Mouse (Mus musculus): Measurements from ENCODE around the gene Gm4763. TPM values are rescaled to one million over a fixed set of nuclear protein-coding genes. Genes with fewer than 3 reads are reported as not detected.
"Not testable (repeated sequence)": the region's sequence is repeated elsewhere in the genome, so short reads cannot be mapped to it uniquely, and the experiment has no call there.

Gm4763 gene
- total RNA-seq (2021), result not detected
- not detected in 2 replicates for polyA plus RNA-seq (2012; rRNA removed)
- long read RNA-seq, result 0 reads

DNA sequence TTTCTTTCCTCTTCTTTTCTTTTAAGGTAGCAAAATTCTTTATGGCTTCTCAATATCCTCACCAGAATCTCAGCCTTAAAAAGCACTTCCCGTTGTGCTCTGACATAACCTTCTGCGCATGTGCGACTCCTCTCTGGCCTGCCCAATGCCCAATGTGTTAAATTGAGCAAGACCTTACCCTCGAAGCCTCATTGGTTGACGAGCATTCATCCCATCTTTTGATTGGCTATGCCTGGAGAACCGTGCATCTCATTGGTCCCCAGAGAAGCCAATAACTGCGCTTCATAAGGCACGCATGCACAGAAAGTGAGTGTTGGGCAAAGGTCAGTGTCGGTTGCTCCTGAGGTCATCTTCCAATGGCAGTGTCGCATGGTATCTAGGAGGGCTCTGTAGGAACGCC lies at the start of gene Gm4763:
Gm4763 (minus strand) TSS at position 101 of the 400 bp plus-strand sequence.
- H3K4me3 ChIP-seq; H3K27ac ChIP-seq; intact Hi-C loops (cut with DNase I); H3K27me3 ChIP-seq (ENCODE audit: control insufficient read depth, insufficient read depth, low read length); H3K4me1 ChIP-seq (ENCODE audit: control insufficient read depth, insufficient read depth, low read length); DNase-seq; H3K9ac ChIP-seq (ENCODE audit: low read depth, low read length); H3K79me2 ChIP-seq (replicated peaks; ENCODE audit: control insufficient read depth, insufficient read depth, low read length); H3K36me3 ChIP-seq (ENCODE audit: control insufficient read depth, insufficient read depth, low read length): not testable (repeated sequence)
- WGBS, result 83% methylated on average over 11 of the region's 11 CpGs

DNA sequence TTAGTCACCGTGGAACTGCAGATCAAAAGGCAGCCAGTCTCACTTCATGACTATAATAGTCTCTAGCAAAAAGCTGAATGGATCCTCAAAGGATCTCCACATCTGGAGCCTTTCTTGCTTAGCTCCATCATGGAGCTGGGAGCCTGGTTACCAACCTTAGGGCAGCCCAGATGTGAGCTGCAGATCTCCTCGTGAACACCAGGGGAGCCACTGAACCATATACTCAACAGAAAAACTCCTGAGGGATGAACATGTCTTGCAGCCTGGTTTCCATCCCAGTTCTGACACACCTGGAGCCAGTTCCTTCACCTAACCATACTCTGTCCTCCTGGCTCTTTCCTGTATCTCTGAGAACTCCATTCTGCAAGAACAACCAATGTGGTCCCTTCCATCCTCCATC lies 49.4 kb upstream of the Gm4763 start:
- WGBS, result 71% methylated on average over 2 of the region's 2 CpGs

DNA sequence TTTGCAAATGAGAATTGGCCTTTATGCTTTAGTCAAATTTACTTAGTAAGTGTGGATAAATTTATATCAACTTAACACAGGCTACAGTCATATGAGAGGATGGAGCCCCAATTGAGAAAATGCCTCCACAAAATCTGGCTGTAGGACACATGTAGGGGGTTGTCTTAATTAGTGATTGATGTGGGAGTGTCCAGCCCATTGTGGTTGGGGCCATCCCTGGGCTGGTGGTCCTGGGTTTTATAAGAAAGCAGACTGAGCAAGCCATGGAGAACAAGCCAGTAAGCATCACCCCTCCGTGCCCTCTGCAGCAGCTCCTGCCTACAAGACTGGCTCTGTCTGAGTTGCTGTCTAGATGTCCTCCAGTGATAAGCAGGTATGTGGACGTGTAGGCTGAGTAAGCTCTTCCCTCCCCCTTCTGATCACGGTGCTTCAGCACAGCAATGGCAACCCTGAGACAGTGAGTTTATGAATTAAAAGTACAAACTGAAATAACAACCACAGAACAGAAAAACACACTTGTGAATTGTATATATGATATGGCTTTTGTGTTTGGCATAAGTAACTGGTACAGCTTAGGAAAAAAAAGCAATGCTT lies 47.3 kb upstream of the Gm4763 start:
- H3K27ac ChIP-seq, result no peak overlapping the region
- DNase-seq, result no peak
- intact Hi-C loops (cut with DNase I), result no loop called here
- no peak overlapping the region for H3K9ac ChIP-seq (ENCODE audit: low read depth, low read length)
- H3K4me3 ChIP-seq, result no peak overlapping the region
- no peaks in the 10 kb centered on the region for H3K4me1 ChIP-seq (ENCODE audit: control insufficient read depth, insufficient read depth, low read length)
- H3K36me3 ChIP-seq (ENCODE audit: control insufficient read depth, insufficient read depth, low read length), result no peaks in the 10 kb centered on the region
- WGBS, result 44% methylated on average over 3 of the region's 3 CpGs
- H3K27me3 ChIP-seq (ENCODE audit: control insufficient read depth, insufficient read depth, low read length), result no peaks in the 10 kb centered on the region
- TF ChIP-seq POLR2A (IDR thresholded peaks at IDR 0.05; ENCODE audit: insufficient read depth, low read depth, low read length), result no peak
- TF ChIP-seq CTCF (IDR thresholded peaks at IDR 0.05), result no peak
- TF ChIP-seq EP300 (IDR thresholded peaks at IDR 0.05; ENCODE audit: insufficient read depth, low read depth, low read length), result no peak
- H3K79me2 ChIP-seq (replicated peaks; ENCODE audit: control insufficient read depth, insufficient read depth, low read length), result no peaks in the 10 kb centered on the region

More for the DNA sequence above, 49.4 kb upstream of the Gm4763 start:
- no peak overlapping the region for H3K27ac ChIP-seq
- no peaks in the 10 kb centered on the region for H3K79me2 ChIP-seq (replicated peaks; ENCODE audit: control insufficient read depth, insufficient read depth, low read length)
- DNase-seq, result no peak
- no peaks in the 10 kb centered on the region for H3K4me1 ChIP-seq (ENCODE audit: control insufficient read depth, insufficient read depth, low read length)
- no peaks in the 10 kb centered on the region for H3K36me3 ChIP-seq (ENCODE audit: control insufficient read depth, insufficient read depth, low read length)
- H3K27me3 ChIP-seq (ENCODE audit: control insufficient read depth, insufficient read depth, low read length), result no peaks in the 10 kb centered on the region
- intact Hi-C loops (cut with DNase I), result no loop called here
- no peak overlapping the region for H3K9ac ChIP-seq (ENCODE audit: low read depth, low read length)
- H3K4me3 ChIP-seq, result no peak overlapping the region
- no peak for TF ChIP-seq POLR2A (IDR thresholded peaks at IDR 0.05; ENCODE audit: insufficient read depth, low read depth, low read length)
- no peak for TF ChIP-seq EP300 (IDR thresholded peaks at IDR 0.05; ENCODE audit: insufficient read depth, low read depth, low read length)
- no peak for TF ChIP-seq CTCF (IDR thresholded peaks at IDR 0.05)

DNA sequence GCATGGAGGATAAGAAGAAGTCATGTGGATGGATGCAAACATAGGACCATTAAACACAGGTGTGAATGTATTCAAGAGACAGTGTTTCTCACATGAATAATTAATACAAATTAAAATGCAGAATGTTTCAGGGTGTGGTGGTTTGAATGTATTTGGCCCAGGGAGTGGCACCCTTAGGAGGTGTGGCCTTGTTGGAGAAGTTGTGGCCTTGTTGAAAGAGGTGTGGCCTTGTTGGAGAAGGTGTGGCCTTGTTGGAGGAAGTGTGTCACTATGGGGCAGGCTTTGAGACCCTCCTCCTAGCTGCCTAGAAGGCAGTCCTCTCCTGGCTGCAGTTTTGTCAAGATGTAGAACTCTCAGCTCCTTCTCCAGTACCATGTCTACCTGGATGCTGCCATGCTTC lies 44.7 kb upstream of the Gm4763 start:
- no peak for TF ChIP-seq POLR2A (IDR thresholded peaks at IDR 0.05; ENCODE audit: insufficient read depth, low read depth, low read length)
- TF ChIP-seq CTCF (IDR thresholded peaks at IDR 0.05), result no peak
- no peak for TF ChIP-seq EP300 (IDR thresholded peaks at IDR 0.05; ENCODE audit: insufficient read depth, low read depth, low read length)
- H3K4me3 ChIP-seq, result no peak overlapping the region
- no peaks in the 10 kb centered on the region for H3K27me3 ChIP-seq (ENCODE audit: control insufficient read depth, insufficient read depth, low read length)
- H3K9ac ChIP-seq (ENCODE audit: low read depth, low read length), result no peak overlapping the region
- no peaks in the 10 kb centered on the region for H3K36me3 ChIP-seq (ENCODE audit: control insufficient read depth, insufficient read depth, low read length)
- no peak overlapping the region for H3K27ac ChIP-seq
- no peak for DNase-seq
- no peaks in the 10 kb centered on the region for H3K4me1 ChIP-seq (ENCODE audit: control insufficient read depth, insufficient read depth, low read length)
- intact Hi-C loops (cut with DNase I), result no loop called here
- no peaks in the 10 kb centered on the region for H3K79me2 ChIP-seq (replicated peaks; ENCODE audit: control insufficient read depth, insufficient read depth, low read length)

DNA sequence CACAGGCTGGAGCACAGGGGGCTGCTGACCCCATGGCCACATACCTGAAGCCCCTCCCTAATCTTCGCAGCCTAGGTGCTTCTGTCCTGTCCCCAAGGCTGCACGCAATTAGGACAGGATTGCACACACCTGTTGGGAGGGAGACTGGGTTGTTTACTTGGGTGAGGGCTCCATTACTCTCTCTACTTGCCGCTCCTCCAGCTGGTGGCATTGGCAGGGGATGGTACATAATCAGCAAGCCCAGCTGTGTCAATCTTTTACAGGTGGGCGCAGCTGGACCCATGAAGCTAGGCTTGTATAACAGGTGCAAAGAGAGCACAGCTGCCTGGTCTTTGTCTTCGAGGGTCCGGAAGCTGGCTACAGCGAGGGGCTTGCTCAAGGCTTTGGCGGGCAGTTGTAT lies 35.9 kb upstream of the Gm4763 start:
- H3K4me1 ChIP-seq (ENCODE audit: control insufficient read depth, insufficient read depth, low read length), result no peaks in the 10 kb centered on the region
- H3K36me3 ChIP-seq (ENCODE audit: control insufficient read depth, insufficient read depth, low read length), result no peaks in the 10 kb centered on the region
- TF ChIP-seq POLR2A (IDR thresholded peaks at IDR 0.05; ENCODE audit: insufficient read depth, low read depth, low read length) (no peak), CTCF (IDR thresholded peaks at IDR 0.05) (no peak)
- no peak overlapping the region for H3K9ac ChIP-seq (ENCODE audit: low read depth, low read length)
- no peaks in the 10 kb centered on the region for H3K27me3 ChIP-seq (ENCODE audit: control insufficient read depth, insufficient read depth, low read length)
- intact Hi-C loops (cut with DNase I), result no loop called here
- no peaks in the 10 kb centered on the region for H3K79me2 ChIP-seq (replicated peaks; ENCODE audit: control insufficient read depth, insufficient read depth, low read length)
- no peak overlapping the region for H3K4me3 ChIP-seq
- no peak overlapping the region for H3K27ac ChIP-seq
- DNase-seq, result no peak
- WGBS, result 88% methylated on average over 8 of the region's 8 CpGs

DNA sequence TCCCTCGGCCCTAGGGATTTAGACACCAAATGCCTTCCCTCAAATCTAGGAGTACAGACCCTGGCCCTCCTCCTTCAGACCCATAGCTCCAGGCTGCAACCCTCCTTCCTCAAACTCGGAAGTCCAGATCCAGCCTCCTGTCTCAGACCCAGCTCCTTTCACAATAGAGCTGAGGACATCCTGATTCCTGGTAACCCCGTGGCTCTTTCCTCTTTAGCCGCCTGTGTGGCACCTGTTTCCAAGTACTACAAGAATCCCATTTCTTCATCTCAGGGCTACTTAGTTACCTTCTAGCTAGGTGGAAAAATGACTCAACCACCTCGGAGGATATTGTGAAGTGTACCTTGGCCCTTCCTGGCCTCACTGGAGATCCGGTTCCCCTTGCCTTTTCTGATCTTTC lies 34.5 kb upstream of the Gm4763 start:
- no peak for DNase-seq
- Histone ChIP-seq H3K27ac (no peak overlapping the region), H3K36me3 (ENCODE audit: control insufficient read depth, insufficient read depth, low read length) (no peaks in the 10 kb centered on the region), H3K27me3 (ENCODE audit: control insufficient read depth, insufficient read depth, low read length) (no peaks in the 10 kb centered on the region), H3K4me1 (ENCODE audit: control insufficient read depth, insufficient read depth, low read length) (no peaks in the 10 kb centered on the region), H3K79me2 (replicated peaks; ENCODE audit: control insufficient read depth, insufficient read depth, low read length) (no peaks in the 10 kb centered on the region), H3K4me3 (no peak overlapping the region), H3K9ac (ENCODE audit: low read depth, low read length) (no peak overlapping the region)
- 62% methylated on average over 6 of the region's 6 CpGs for WGBS
- intact Hi-C loops (cut with DNase I), result no loop called here
- TF ChIP-seq CTCF (IDR thresholded peaks at IDR 0.05), result no peak
- no peak for TF ChIP-seq EP300 (IDR thresholded peaks at IDR 0.05; ENCODE audit: insufficient read depth, low read depth, low read length)
- no peak for TF ChIP-seq POLR2A (IDR thresholded peaks at IDR 0.05; ENCODE audit: insufficient read depth, low read depth, low read length)

All from heart, adult 2 months (tissue).